ENCODE assay signal across 9 mouse cellular contexts in the genomic region with DNA sequence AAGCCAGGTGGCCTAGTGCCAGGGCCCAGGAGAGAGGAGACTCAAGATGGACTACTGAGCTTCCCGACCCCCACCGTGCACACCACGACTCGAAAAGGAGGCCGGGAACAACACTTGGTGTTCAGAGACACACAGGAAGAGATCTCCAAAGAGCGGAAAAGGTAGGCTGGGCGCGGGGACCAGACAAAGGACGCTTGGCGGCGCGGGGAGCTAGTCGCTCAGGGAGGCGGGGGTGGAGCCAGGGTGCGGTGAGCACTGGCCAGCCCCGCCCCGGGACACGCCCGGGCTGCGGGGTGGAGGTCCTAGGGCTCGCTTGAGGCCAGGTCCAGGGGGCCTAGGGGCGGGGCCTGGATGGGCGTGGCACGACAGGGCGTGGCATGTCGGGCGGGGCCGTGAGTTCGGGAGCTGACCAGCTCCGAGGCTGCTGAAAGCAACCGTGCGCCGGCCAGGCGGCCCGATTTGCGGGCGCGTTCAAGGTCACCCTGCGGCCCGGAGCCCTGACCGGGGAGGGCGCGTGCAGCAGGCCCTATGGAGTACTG. TPM values are rescaled to one million over a fixed set of nuclear protein-coding genes. Genes with fewer than 3 reads are reported as not detected.
DNase-seq lines count a peak whose midpoint lies in the region; ATAC-seq and TF ChIP-seq lines count a peak whose summit lies in the region.
"Had no signal": no experiment of that assay in that cellular context is flagged by ENCODE, and none has a peak within 500 bp of the region (broad histone marks: within the 10 kb centered on the region; RNA-seq: fewer than 3 reads in every experiment).

No protein-coding gene starts in this region.

- H3K4me2 ChIP-seq in embryonic facial prominence, embryonic 15.5 days (replicated peaks): peak overlapping the region; percentile 63
- H3K4me2 ChIP-seq in neural tube, embryonic 14.5 days (ENCODE audit: low read depth, low read length): peak overlapping the region; percentile 74

- peaks cover 3 to 28% of the 10 kb centered on the region in 2 experiments; a peak in 3 of 4 replicates for H3K4me1 ChIP-seq in ES-E14 (ENCODE audit: control insufficient read depth in 2 of 2, insufficient read depth in 2 of 2, low read length in 2 of 2, poor library complexity in 1 of 2)
- peaks cover 4% of the 10 kb centered on the region; the same call in 1 of the 2 replicates for H3K4me1 ChIP-seq in brown adipose tissue, adult 24 weeks (ENCODE audit: control insufficient read depth, insufficient read depth, insufficient read length, low read length)
- peaks cover 24% of the 10 kb centered on the region for H3K4me1 ChIP-seq in embryonic facial prominence, embryonic 15.5 days
- peaks cover 4% of the 10 kb centered on the region for H3K4me1 ChIP-seq in lung, adult 2 months (ENCODE audit: control insufficient read depth, insufficient read depth, low read length)
- H3K4me1 ChIP-seq in neural tube, embryonic 14.5 days (ENCODE audit: control insufficient read depth, insufficient read depth, low read length): peaks cover 26% of the 10 kb centered on the region

- TF ChIP-seq CTCF in layer of hippocampus, adult 2 months (conservative IDR thresholded peaks at IDR 0.05): no peak; the same call in 1 of the 2 replicates
- no peak for TF ChIP-seq CTCF in lung, adult 2 months (IDR thresholded peaks at IDR 0.05; ENCODE audit: insufficient read depth, low read length)

- 1% methylated on average over 43 of the region's 43 CpGs for WGBS in embryonic facial prominence, embryonic 15.5 days
- 2% methylated on average over 43 of the region's 43 CpGs for WGBS in lung, adult 2 months
- WGBS in neural tube, embryonic 14.5 days: under 1% methylated on average over 35 of the region's 43 CpGs

- H3K27ac ChIP-seq in ES-E14 (ENCODE audit: insufficient read depth, low read depth, low read length, poor library complexity, severe bottlenecking): no peak overlapping the region; the same call in 1 of the 2 replicates
- H3K27ac ChIP-seq in brown adipose tissue, adult 24 weeks (replicated peaks; ENCODE audit: low read depth, low read length): no peak overlapping the region
- no peak overlapping the region for H3K27ac ChIP-seq in embryonic facial prominence, embryonic 15.5 days (replicated peaks)
- H3K27ac ChIP-seq in layer of hippocampus, adult 2 months: peak overlapping the region; percentile 94
- peak overlapping the region; percentile 94 for H3K27ac ChIP-seq in neural tube, embryonic 14.5 days (ENCODE audit: low read depth, low read length)

- DNase-seq in ES-E14 (ENCODE audit: low read depth, low spot score): peak; percentile 73
- DNase-seq in layer of hippocampus, adult 2 months (ENCODE audit: low spot score in 2 of 2): peak; percentile 54 to 72
- DNase-seq in lung, adult 2 months: peak; percentile 29
- peak; percentile 50 for DNase-seq in thymus, postnatal 14 days

- peaks cover 76% of the 10 kb centered on the region for H3K27me3 ChIP-seq in embryonic facial prominence, embryonic 15.5 days
- H3K27me3 ChIP-seq in neural tube, embryonic 14.5 days (ENCODE audit: control insufficient read depth, insufficient read depth, low read length): no peaks in the 10 kb centered on the region; the same call in 1 of the 2 replicates

- no peaks in the 10 kb centered on the region for H3K9me3 ChIP-seq in ES-E14 (ENCODE audit: control insufficient read depth, insufficient read depth, low read depth, low read length)
- H3K9me3 ChIP-seq in embryonic facial prominence, embryonic 15.5 days (replicated peaks): no peaks in the 10 kb centered on the region
- no peaks in the 10 kb centered on the region for H3K9me3 ChIP-seq in neural tube, embryonic 14.5 days (ENCODE audit: control insufficient read depth, low read length)

- in situ Hi-C loops in ES-E14 (cut with MboI; ENCODE audit: low sequenced_read_pairs in 2 of 2, unreplicated experiment in 2 of 2): no loop called here

- no peak for TF ChIP-seq POLR2A in lung, adult 2 months (IDR thresholded peaks at IDR 0.05; ENCODE audit: borderline replicate concordance, extremely low read depth, low read depth, low read length)

- peak; percentile 59; the same call in 1 of the 2 replicates for ATAC-seq in embryonic facial prominence, embryonic 15.5 days (ENCODE audit: insufficient number of reproducible peaks, low FRiP score, low TSS enrichment, low read depth)
- peak; percentile 17 to 22; a peak in 1 of 4 replicates for ATAC-seq in hematopoietic stem cell, adult 5-6 weeks (replicated peaks in 1 of 2; ENCODE audit: insufficient read depth in 1 of 2, low FRiP score in 2 of 2, low TSS enrichment in 1 of 2, low read depth in 1 of 2, poor library complexity in 2 of 2, severe bottlenecking in 2 of 2)
- ATAC-seq in neural tube, embryonic 14.5 days (ENCODE audit: low read depth): peak; percentile 26

- H3K9ac ChIP-seq in ES-E14 (ENCODE audit: insufficient read depth, low read depth, low read length, poor library complexity, severe bottlenecking): no peak overlapping the region
- no peak overlapping the region for H3K9ac ChIP-seq in embryonic facial prominence, embryonic 15.5 days
- H3K9ac ChIP-seq in neural tube, embryonic 14.5 days (replicated peaks; ENCODE audit: low read depth, low read length): peak overlapping the region; percentile 93

- H3K36me3 ChIP-seq in ES-E14 (ENCODE audit: control insufficient read depth, insufficient read depth, low read length, poor library complexity, severe bottlenecking): no peaks in the 10 kb centered on the region
- no peaks in the 10 kb centered on the region for H3K36me3 ChIP-seq in embryonic facial prominence, embryonic 15.5 days
- H3K36me3 ChIP-seq in neural tube, embryonic 14.5 days (ENCODE audit: control insufficient read depth, insufficient read depth, low read length): no peaks in the 10 kb centered on the region

- peak overlapping the region; percentile 66 to 75; a peak in 3 of 4 replicates for H3K4me3 ChIP-seq in ES-E14 (ENCODE audit: insufficient read depth in 1 of 2, low read depth in 1 of 2, low read length in 2 of 2, poor library complexity in 1 of 2, severe bottlenecking in 1 of 2)
- peak overlapping the region; percentile 42 for H3K4me3 ChIP-seq in brown adipose tissue, adult 24 weeks (ENCODE audit: insufficient read depth, low read depth, low read length)
- H3K4me3 ChIP-seq in embryonic facial prominence, embryonic 15.5 days (replicated peaks): peak overlapping the region; percentile 38
- H3K4me3 ChIP-seq in layer of hippocampus, adult 2 months: peak overlapping the region; percentile 93
- no peak overlapping the region for H3K4me3 ChIP-seq in lung, adult 2 months (replicated peaks; ENCODE audit: extremely low read depth, low read depth, low read length)
- H3K4me3 ChIP-seq in neural tube, embryonic 14.5 days (ENCODE audit: low read depth, low read length): peak overlapping the region; percentile 92

TF ChIP-seq in ES-E14, 5 proteins besides CTCF, POLR2A, EP300 and RAD21 (continues in another document):
- TF ChIP-seq CHD2 (IDR thresholded peaks at IDR 0.05; ENCODE audit: low read depth, low read length) (no peak), ZNF384 (IDR thresholded peaks at IDR 0.05; ENCODE audit: low read depth, low read length) (no peak), HCFC1 (IDR thresholded peaks at IDR 0.05; ENCODE audit: borderline replicate concordance, insufficient read depth, low read length) (no peak), MAFK (IDR thresholded peaks at IDR 0.05; ENCODE audit: insufficient read depth, low read depth, low read length) (no peak)

RNA-seq across cellular contexts. Expression of a gene that starts 1.4 kb away (rescaled TPM):
- total RNA-seq in ES-E14 (2012; rRNA removed): 2.6 and 5.0 TPM in 2 replicates
- 0.91 and 2.0 TPM in 2 replicates for polyA plus RNA-seq in brown adipose tissue, adult 24 weeks (2012; ENCODE audit: insufficient read depth, insufficient read length, missing spikeins)
- polyA plus RNA-seq in embryonic facial prominence, embryonic 15.5 days (2015; fragmentation: Nextera tagmentation; extraction: Ambion mirVana): 3.0 and 4.4 TPM in 2 replicates
- total RNA-seq in hematopoietic stem cell, adult 5-6 weeks (2017): not detected in 2 replicates
- 100 to 1,000 TPM; 156 to 160 TPM for total RNA-seq in layer of hippocampus, adult 2 months (2021)
- 0.05 and 0.06 TPM in 2 replicates for polyA plus RNA-seq in lung, adult 2 months (2012; rRNA removed)
- polyA plus RNA-seq in neural tube, embryonic 14.5 days (2014; fragmentation: Nextera tagmentation; extraction: Ambion mirVana): 132 and 146 TPM in 2 replicates

RNA-seq across cellular contexts. Expression of a gene that starts 20.6 kb away (rescaled TPM):
- total RNA-seq in ES-E14 (2012; rRNA removed): not detected in 2 replicates
- not detected in 2 replicates for polyA plus RNA-seq in brown adipose tissue, adult 24 weeks (2012; ENCODE audit: insufficient read depth, insufficient read length, missing spikeins)
- polyA plus RNA-seq in embryonic facial prominence, embryonic 15.5 days (2015; fragmentation: Nextera tagmentation; extraction: Ambion mirVana): not detected in 2 replicates
- total RNA-seq in hematopoietic stem cell, adult 5-6 weeks (2017): not detected in 2 replicates
- total RNA-seq in layer of hippocampus, adult 2 months (2021): 1 to 10 TPM; 2.2 to 6.3 TPM
- not detected in 2 replicates for polyA plus RNA-seq in lung, adult 2 months (2012; rRNA removed)
- not detected in 2 replicates for polyA plus RNA-seq in neural tube, embryonic 14.5 days (2014; fragmentation: Nextera tagmentation; extraction: Ambion mirVana)
- total RNA-seq: adrenal gland, postnatal 4 days had no signal

RNA-seq across cellular contexts. Expression of a gene that starts 20.8 kb away (rescaled TPM):
- total RNA-seq in ES-E14 (2012; rRNA removed): 10.9 and 14.3 TPM in 2 replicates
- 2.1 and 4.8 TPM in 2 replicates for polyA plus RNA-seq in brown adipose tissue, adult 24 weeks (2012; ENCODE audit: insufficient read depth, insufficient read length, missing spikeins)
- 12.5 and 12.6 TPM in 2 replicates for polyA plus RNA-seq in embryonic facial prominence, embryonic 15.5 days (2015; fragmentation: Nextera tagmentation; extraction: Ambion mirVana)
- 11.1 and 12.9 TPM in 2 replicates for total RNA-seq in hematopoietic stem cell, adult 5-6 weeks (2017)
- 10 to 100 TPM; 22.3 to 25.2 TPM for total RNA-seq in layer of hippocampus, adult 2 months (2021)
- polyA plus RNA-seq in lung, adult 2 months (2012; rRNA removed): 20.3 and 23.1 TPM in 2 replicates
- 13.5 and 14.2 TPM in 2 replicates for polyA plus RNA-seq in neural tube, embryonic 14.5 days (2014; fragmentation: Nextera tagmentation; extraction: Ambion mirVana)

RNA-seq across cellular contexts. Expression of a gene that starts 34.8 kb away (rescaled TPM):
- total RNA-seq in ES-E14 (2012; rRNA removed): 37.5 and 38.2 TPM in 2 replicates
- polyA plus RNA-seq in brown adipose tissue, adult 24 weeks (2012; ENCODE audit: insufficient read depth, insufficient read length, missing spikeins): 95.3 and 111 TPM in 2 replicates
- 37.3 and 41.8 TPM in 2 replicates for polyA plus RNA-seq in embryonic facial prominence, embryonic 15.5 days (2015; fragmentation: Nextera tagmentation; extraction: Ambion mirVana)
- total RNA-seq in hematopoietic stem cell, adult 5-6 weeks (2017): 15.9 and 17.7 TPM in 2 replicates
- total RNA-seq in layer of hippocampus, adult 2 months (2021): 10 to 100 TPM; 44.7 to 47.2 TPM
- 29.1 and 36.4 TPM in 2 replicates for polyA plus RNA-seq in lung, adult 2 months (2012; rRNA removed)
- 56.8 and 64.2 TPM in 2 replicates for polyA plus RNA-seq in neural tube, embryonic 14.5 days (2014; fragmentation: Nextera tagmentation; extraction: Ambion mirVana)

RNA-seq across cellular contexts. Expression of a gene that starts 47.8 kb away (rescaled TPM):
- 234 and 379 TPM in 2 replicates for total RNA-seq in ES-E14 (2012; rRNA removed)
- polyA plus RNA-seq in brown adipose tissue, adult 24 weeks (2012; ENCODE audit: insufficient read depth, insufficient read length, missing spikeins): 33.1 and 40.1 TPM in 2 replicates
- 116 and 118 TPM in 2 replicates for polyA plus RNA-seq in embryonic facial prominence, embryonic 15.5 days (2015; fragmentation: Nextera tagmentation; extraction: Ambion mirVana)
- 91.7 and 110 TPM in 2 replicates for total RNA-seq in hematopoietic stem cell, adult 5-6 weeks (2017)
- total RNA-seq in layer of hippocampus, adult 2 months (2021): 100 to 1,000 TPM; 106 to 111 TPM
- polyA plus RNA-seq in lung, adult 2 months (2012; rRNA removed): 52.9 and 58.0 TPM in 2 replicates
- 74.1 and 77.5 TPM in 2 replicates for polyA plus RNA-seq in neural tube, embryonic 14.5 days (2014; fragmentation: Nextera tagmentation; extraction: Ambion mirVana)

Comparison
In these comparisons a context has a peak if more than half of its experiments do, and no peak if none do; other contexts are left out.
1. H3K27ac ChIP-seq: peak in layer of hippocampus, adult 2 months (single experiment) and neural tube, embryonic 14.5 days (single experiment); none in ES-E14 (single experiment), brown adipose tissue, adult 24 weeks (single experiment) and embryonic facial prominence, embryonic 15.5 days (single experiment).
2. RNA of a gene that starts 1.4 kb away (polyA plus RNA-seq): 132 to 146 TPM in neural tube, embryonic 14.5 days; 3.0 to 4.4 TPM in embryonic facial prominence, embryonic 15.5 days, 0.91 to 2.0 TPM in brown adipose tissue, adult 24 weeks and 0.05 to 0.06 TPM in lung, adult 2 months; every median in the first group is over 10 times any median in the second.
3. Peak in every context shown above with its lines, with median percentiles within 50 percentile points of each other: DNase-seq and ATAC-seq.